Mouse (Mus musculus) brain, embryonic 14.5 days (tissue): Measurements from ENCODE around the gene Cd55b.

Source experiments
- CTCF ChIP-seq: fragments of 200-500 bp; IDR thresholded peaks from 2 replicates; pipeline ENCODE4 v1.5.1; 2012; ENCODE audit warnings: inconsistent platforms, mild to moderate bottlenecking, moderate library complexity, borderline replicate concordance; ENCODE audit not compliant: insufficient read depth, insufficient read length; ENCODE audit errors: extremely low read depth
- POLR2A ChIP-seq: fragments of 200-500 bp; IDR thresholded peaks from 2 replicates; pipeline ENCODE4 v1.6.1; 2012; ENCODE audit warnings: mild to moderate bottlenecking, inconsistent platforms, borderline replicate concordance; ENCODE audit not compliant: poor library complexity, insufficient read depth, insufficient read length, severe bottlenecking; ENCODE audit errors: extremely low read depth

DNA sequence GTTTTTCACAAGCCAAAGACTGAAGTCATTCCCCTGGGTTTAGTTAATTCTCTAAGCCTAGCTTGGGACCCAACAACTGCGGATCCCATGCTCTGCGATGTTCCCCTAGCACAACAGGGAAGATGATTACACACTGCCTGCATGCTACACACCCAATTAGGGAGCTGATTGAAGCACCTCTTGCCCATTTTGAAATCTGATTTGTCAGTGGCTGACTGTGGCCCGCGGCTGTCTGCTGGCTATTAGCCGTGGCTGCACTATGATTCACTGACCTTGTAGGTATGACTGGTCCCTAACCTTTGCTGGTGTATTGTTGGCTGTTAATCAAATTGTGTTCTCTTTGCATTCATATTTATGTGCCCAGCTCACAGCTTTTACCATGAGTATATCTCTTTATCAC, 51.5 kb downstream of the Cd55b start:
- TF ChIP-seq CTCF (no peak), POLR2A (no peak)
